Mouse (Mus musculus) myocyte (in vitro differentiated cells): ENCODE data around the gene Ucp1. TPM values are rescaled to one million over a fixed set of nuclear protein-coding genes. Genes with fewer than 3 reads are reported as not detected.

ENCODE experiments used
- H3K27me3 ChIP-seq: one replicate; pipeline ENCODE4 v1.6.1; 2011; ENCODE audit not compliant: control insufficient read depth, insufficient read depth, insufficient read length
- H3K36me3 ChIP-seq: one replicate; pipeline ENCODE4 v1.6.1; 2011; ENCODE audit not compliant: control insufficient read depth, insufficient read depth
- H3K4me2 ChIP-seq: one replicate; pipeline ENCODE4 v1.6.1; 2011; ENCODE audit warnings: low read depth, control low read depth
- H3K4me3 ChIP-seq: one replicate; pipeline ENCODE4 v1.5.1; 2011; ENCODE audit warnings: mild to moderate bottlenecking, control low read depth, moderate library complexity
- H3K79me2 ChIP-seq: one replicate; pipeline ENCODE4 v1.6.1; 2011; ENCODE audit not compliant: control insufficient read depth, insufficient read depth
- H3ac ChIP-seq: one replicate; pipeline ENCODE4 v1.6.1; 2011; ENCODE audit not compliant: control insufficient read depth, insufficient read length
- CEBPB ChIP-seq: IDR thresholded peaks from 2 replicates; pipeline ENCODE4 v1.6.1; 2011; ENCODE audit warnings: mild to moderate bottlenecking, moderate library complexity; ENCODE audit not compliant: poor library complexity, insufficient read depth, severe bottlenecking
- MAX ChIP-seq: IDR thresholded peaks from one replicate; pipeline ENCODE4 v1.6.1; 2011; ENCODE audit warnings: low read depth, mild to moderate bottlenecking, control low read depth
- MYOG ChIP-seq, 3 experiments: IDR thresholded peaks; one replicate each; pipeline ENCODE4 v1.6.1; 2011; ENCODE audit warnings: control low read depth in 2 of 3, low read depth in 2 of 3, mild to moderate bottlenecking in 2 of 3; ENCODE audit not compliant: insufficient read length in 2 of 3, control insufficient read depth in 1 of 3, insufficient read depth in 1 of 3
- POLR2AphosphoS2 ChIP-seq: IDR thresholded peaks from one replicate; pipeline ENCODE4 v1.6.1; 2011; ENCODE audit warnings: low read depth, control low read depth; ENCODE audit not compliant: insufficient read length
- REST ChIP-seq: IDR thresholded peaks from one replicate; pipeline ENCODE4 v1.6.1; 2011; ENCODE audit warnings: mild to moderate bottlenecking, control low read depth, moderate library complexity; ENCODE audit not compliant: insufficient read depth, insufficient read length
- TCF3 ChIP-seq: IDR thresholded peaks from one replicate; pipeline ENCODE4 v1.6.1; 2011; ENCODE audit warnings: low read depth, control low read depth; ENCODE audit not compliant: insufficient read length
- USF1 ChIP-seq: IDR thresholded peaks from one replicate; pipeline ENCODE4 v1.6.1; 2011; ENCODE audit warnings: low read depth, mild to moderate bottlenecking, control low read depth, moderate library complexity
- polyA plus RNA-seq: library from polyadenylated mRNA; unstranded; fragments of >200 nt; fragmentation: generic; extraction: Trizol; gene quantifications from one replicate; pipeline ENCODE4 v1.2.1, GENCODE M21; 2012; ENCODE audit warnings: missing spikeins

Gene Ucp1
- polyA plus RNA-seq, 1 experiment = not detected

- TF ChIP-seq POLR2AphosphoS2 = no peak
- TF ChIP-seq USF1 = no peak
- TF ChIP-seq CEBPB = no peak
- TF ChIP-seq MAX = no peak
- TF ChIP-seq REST = no peak
- TF ChIP-seq MYOG (IDR thresholded peaks at IDR 0.05; ENCODE audit: control insufficient read depth in 1 of 3, insufficient read depth in 1 of 3, insufficient read length in 2 of 3, low read depth in 2 of 3) = no peak
- no peak overlapping the region for H3ac ChIP-seq
- peaks cover 6% of the 10 kb centered on the region for H3K27me3 ChIP-seq
- H3K4me3 ChIP-seq = no peak overlapping the region
- no peak overlapping the region for H3K4me2 ChIP-seq
- no peaks in the 10 kb centered on the region for H3K36me3 ChIP-seq
- no peaks in the 10 kb centered on the region for H3K79me2 ChIP-seq
Observed at GRCm38 (mm10) chr8:83342076-83342475, 51.9 kb downstream of the Ucp1 start.

- H3K27me3 ChIP-seq = peaks cover 12% of the 10 kb centered on the region
- no peak overlapping the region for H3K4me3 ChIP-seq
- TF ChIP-seq TCF3 = no peak
- H3K4me2 ChIP-seq = no peak overlapping the region
- H3K36me3 ChIP-seq = no peaks in the 10 kb centered on the region
- no peak overlapping the region for H3ac ChIP-seq
- no peaks in the 10 kb centered on the region for H3K79me2 ChIP-seq
Observed at GRCm38 (mm10) chr8:83342693-83343092, 52.5 kb downstream of the Ucp1 start.

Other genes starting within 250 kb of the Ucp1 start
- gene Tbc1d9, start 125.0 kb upstream of the Ucp1 start, polyA plus RNA-seq = 0.38 TPM
- 0.10 TPM for gene Gm10645, start 124.2 kb upstream of the Ucp1 start, polyA plus RNA-seq
- gene Elmod2, start 42.1 kb downstream of the Ucp1 start, polyA plus RNA-seq = 4.0 TPM
- not detected for gene Mgat4d, start 58.1 kb downstream of the Ucp1 start, polyA plus RNA-seq
- gene Clgn, start 99.5 kb downstream of the Ucp1 start, polyA plus RNA-seq = not detected
- gene Scoc, start 168.0 kb downstream of the Ucp1 start, polyA plus RNA-seq = 22.4 TPM
- gene Olfr370, start 245.4 kb downstream of the Ucp1 start, polyA plus RNA-seq = not detected